Mouse (Mus musculus) effector memory CD4-positive, alpha-beta T cell, adult 7 months (primary cell): ENCODE measurements around the gene Mcoln1. TPM values are rescaled to one million over a fixed set of nuclear protein-coding genes. Genes with fewer than 3 reads are reported as not detected.

ENCODE experiments used
- polyA plus RNA-seq: library from polyadenylated mRNA; unstranded; fragments of 100-300 nt; shearing (Covaris generic); gene quantifications from one replicate; pipeline ENCODE4 v1.2.1, GENCODE M21; 2017

The Mcoln1 gene
- 81.1 TPM for polyA plus RNA-seq

GRCm38 (mm10) chr8:3500235-3501090 lies at the start of gene Mcoln1:
Mcoln1 (plus strand) TSS chr8:3500457.

GRCm38 (mm10) chr8:3467006-3467885 lies 33.0 kb upstream of the Mcoln1 start, which contains the start of gene Pex11g:
Pex11g (minus strand) TSS chr8:3467680.

GRCm38 (mm10) chr8:3470562-3470961 lies 29.7 kb upstream of the Mcoln1 start, which contains the start of gene Tex45:
Tex45 (plus strand) TSS chr8:3470862.

GRCm38 (mm10) chr8:3492901-3493844 lies 7.1 kb upstream of the Mcoln1 start, which contains the start of gene Zfp358:
Zfp358 (plus strand) TSS chr8:3493138.

GRCm38 (mm10) chr8:3515260-3515671 lies 15.0 kb downstream of the Mcoln1 start, which contains the start of gene Pnpla6:
Pnpla6 (plus strand) TSS chr8:3515384.

Other genes with a start within 250 kb of the Mcoln1 start
- gene Insr, start 220.8 kb upstream of the Mcoln1 start, polyA plus RNA-seq: 15.9 TPM
- gene A430078G23Rik, start 147.0 kb upstream of the Mcoln1 start, polyA plus RNA-seq: 108 TPM
- gene Arhgef18, start 107.5 kb upstream of the Mcoln1 start, polyA plus RNA-seq: 113 TPM
- gene Pex11g, start 32.8 kb upstream of the Mcoln1 start, polyA plus RNA-seq: 2.7 TPM
- not detected for gene Tex45, start 29.6 kb upstream of the Mcoln1 start, polyA plus RNA-seq
- 1.5 TPM for gene Zfp358, start 7.3 kb upstream of the Mcoln1 start, polyA plus RNA-seq
- 37.4 TPM for gene Pnpla6, start 14.9 kb downstream of the Mcoln1 start, polyA plus RNA-seq
- gene C330021F23Rik, start 67.5 kb downstream of the Mcoln1 start, polyA plus RNA-seq: not detected
- 0.98 TPM for gene Camsap3, start 86.8 kb downstream of the Mcoln1 start, polyA plus RNA-seq
- 113 TPM for gene Xab2, start 120.9 kb downstream of the Mcoln1 start, polyA plus RNA-seq
- 79.9 TPM for gene Pet100, start 121.1 kb downstream of the Mcoln1 start, polyA plus RNA-seq
- not detected for gene Pcp2, start 125.1 kb downstream of the Mcoln1 start, polyA plus RNA-seq
- 212 TPM for gene Stxbp2, start 130.5 kb downstream of the Mcoln1 start, polyA plus RNA-seq
- not detected for gene Retn, start 155.3 kb downstream of the Mcoln1 start, polyA plus RNA-seq
- not detected for gene Mcemp1, start 165.3 kb downstream of the Mcoln1 start, polyA plus RNA-seq
- gene Fcor, start 171.9 kb downstream of the Mcoln1 start, polyA plus RNA-seq: not detected
- 22.3 TPM for gene Trappc5, start 175.8 kb downstream of the Mcoln1 start, polyA plus RNA-seq
- gene Fcer2a, start 193.7 kb downstream of the Mcoln1 start, polyA plus RNA-seq: 0.46 TPM
- gene Clec4g, start 220.2 kb downstream of the Mcoln1 start, polyA plus RNA-seq: not detected
- 0.60 TPM for gene Cd209a, start 248.5 kb downstream of the Mcoln1 start, polyA plus RNA-seq